Mouse (Mus musculus): ENCODE measurements around the gene Sec63.
A peak's percentile ranks its signal among the peaks of the same experiment; 100 is the strongest.

The Sec63 gene

DNA sequence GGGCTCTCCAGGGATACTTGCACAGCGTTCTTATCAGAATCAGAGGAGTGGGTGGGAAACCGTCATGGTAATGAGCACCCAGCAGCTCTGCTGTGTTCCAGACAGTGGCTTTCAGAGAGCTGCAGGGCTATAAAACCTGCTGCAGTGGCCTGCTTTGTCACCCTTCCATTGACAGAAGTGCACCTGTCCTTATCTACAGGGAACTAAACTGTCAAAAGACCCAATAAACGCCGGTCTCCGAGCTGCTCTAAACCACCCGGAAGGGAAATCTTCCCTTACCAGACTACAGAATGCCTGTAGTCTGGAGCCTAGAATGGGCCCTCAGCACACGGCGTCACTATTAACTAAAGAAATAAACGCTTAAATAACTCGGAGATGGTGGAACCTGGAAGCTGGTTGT lies 9.5 kb upstream of the Sec63 start:
- H3K9me3 ChIP-seq (ENCODE audit: low read length) = 0 out of 2 replicates have a peak, but pooled peaks cover 4% of the 10 kb centered on the region
- H3K36me3 ChIP-seq (ENCODE audit: insufficient read depth, low read length) = no peaks in the 10 kb centered on the region
- H3K4me3 ChIP-seq (replicated peaks; ENCODE audit: low read length) = no peak overlapping the region
- TF ChIP-seq POU5F1 (IDR thresholded peaks at IDR 0.05; ENCODE audit: borderline replicate concordance, low read length) = no peak
- no peak for TF ChIP-seq NANOG (IDR thresholded peaks at IDR 0.05; ENCODE audit: borderline replicate concordance, low read length)
- TF ChIP-seq CTCF (conservative IDR thresholded peaks at IDR 0.05; ENCODE audit: low read length) = no peak
- H3K4me1 ChIP-seq (replicated peaks; ENCODE audit: low read depth, low read length) = no peaks in the 10 kb centered on the region
- H3K27me3 ChIP-seq (ENCODE audit: insufficient read depth, low read length) = peaks cover 7% of the 10 kb centered on the region

DNA sequence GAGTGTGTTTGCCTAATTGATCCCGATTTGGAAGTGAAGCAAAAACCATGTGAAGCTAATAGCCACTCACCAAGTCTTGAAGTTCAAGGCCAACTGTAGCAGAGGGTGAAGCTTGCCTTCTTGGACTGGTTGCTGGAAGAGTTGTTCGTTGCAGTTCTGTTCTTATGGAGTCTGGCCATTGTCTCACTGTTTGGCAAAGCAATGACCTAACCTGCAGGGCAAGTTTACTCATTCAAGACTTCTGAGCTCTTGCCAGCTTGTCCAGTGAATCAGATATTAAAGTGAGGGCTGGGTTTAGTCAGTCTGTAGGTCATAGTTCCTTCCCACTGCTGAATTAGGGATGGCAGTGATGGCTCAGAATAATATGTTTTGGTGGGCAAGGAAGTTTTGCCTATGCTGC lies 7.0 kb upstream of the Sec63 start:
- H3K4me3 ChIP-seq (replicated peaks; ENCODE audit: low read length) = no peak overlapping the region
- no peaks in the 10 kb centered on the region for H3K4me1 ChIP-seq (replicated peaks; ENCODE audit: low read depth, low read length)
- no peaks in the 10 kb centered on the region for H3K9me3 ChIP-seq (ENCODE audit: low read length)
- H3K36me3 ChIP-seq (ENCODE audit: insufficient read depth, low read length) = no peaks in the 10 kb centered on the region
- TF ChIP-seq POU5F1 (IDR thresholded peaks at IDR 0.05; ENCODE audit: borderline replicate concordance, low read length) (no peak), NANOG (IDR thresholded peaks at IDR 0.05; ENCODE audit: borderline replicate concordance, low read length) (no peak), CTCF (conservative IDR thresholded peaks at IDR 0.05; ENCODE audit: low read length) (no peak)
- H3K27me3 ChIP-seq (ENCODE audit: insufficient read depth, low read length) = peaks cover 5% of the 10 kb centered on the region

DNA sequence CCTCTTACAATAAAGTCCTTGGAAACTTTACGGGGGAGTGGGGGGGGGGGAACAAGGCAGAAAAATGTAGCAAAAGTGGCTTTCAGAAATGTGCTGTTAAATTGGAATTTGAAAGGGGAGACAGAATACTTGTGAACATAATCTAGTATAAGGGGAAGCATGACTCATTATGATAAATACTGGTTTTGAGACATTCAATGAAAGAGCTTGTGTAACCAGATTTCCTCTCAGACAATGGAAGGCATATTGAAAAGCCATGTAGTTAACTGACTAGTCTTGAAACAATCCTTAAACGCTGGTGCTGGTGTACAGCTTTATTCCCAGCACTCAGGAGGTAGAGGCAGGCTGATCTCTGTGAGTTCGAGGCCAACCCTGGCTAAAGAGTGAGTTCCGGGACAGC lies 1.6 kb upstream of the Sec63 start:
- H3K4me3 ChIP-seq (replicated peaks; ENCODE audit: low read length) = no peak overlapping the region
- TF ChIP-seq POU5F1 (IDR thresholded peaks at IDR 0.05; ENCODE audit: borderline replicate concordance, low read length) = no peak
- TF ChIP-seq NANOG (IDR thresholded peaks at IDR 0.05; ENCODE audit: borderline replicate concordance, low read length) = no peak
- TF ChIP-seq CTCF (conservative IDR thresholded peaks at IDR 0.05; ENCODE audit: low read length) = no peak
- peaks cover 4% of the 10 kb centered on the region; the same call in 1 of the 2 replicates for H3K9me3 ChIP-seq (ENCODE audit: low read length)
- no peaks in the 10 kb centered on the region for H3K27me3 ChIP-seq (ENCODE audit: insufficient read depth, low read length)
- H3K36me3 ChIP-seq (ENCODE audit: insufficient read depth, low read length) = no peaks in the 10 kb centered on the region
- H3K4me1 ChIP-seq (replicated peaks; ENCODE audit: low read depth, low read length) = peaks cover 24% of the 10 kb centered on the region

DNA sequence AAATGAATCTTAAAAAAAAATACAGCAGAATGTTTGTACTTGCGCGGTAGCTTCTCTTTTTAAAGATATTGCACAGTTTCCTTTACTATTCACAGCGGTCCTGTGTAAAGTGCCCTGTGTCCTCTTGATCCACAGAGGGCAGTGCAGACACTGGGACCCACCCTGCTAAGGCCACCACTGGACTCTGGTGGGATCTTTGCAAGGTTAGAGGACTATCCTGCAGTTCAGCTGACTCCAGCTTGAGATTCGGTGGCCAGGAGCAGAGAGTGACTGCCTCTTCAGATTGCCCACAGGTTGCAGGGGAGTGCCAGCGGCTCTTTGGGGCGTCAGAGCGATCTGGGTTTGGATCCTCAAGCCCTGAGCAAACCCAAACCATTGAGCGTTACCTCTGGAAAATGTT lies 967 bp upstream of the Sec63 start:
- Histone ChIP-seq H3K4me3 (replicated peaks; ENCODE audit: low read length) (no peak overlapping the region), H3K4me1 (replicated peaks; ENCODE audit: low read depth, low read length) (peaks cover 30% of the 10 kb centered on the region), H3K27me3 (ENCODE audit: insufficient read depth, low read length) (no peaks in the 10 kb centered on the region), H3K9me3 (ENCODE audit: low read length) (peaks cover 4% of the 10 kb centered on the region; the same call in 1 of the 2 replicates), H3K36me3 (ENCODE audit: insufficient read depth, low read length) (no peaks in the 10 kb centered on the region)
- TF ChIP-seq NANOG (IDR thresholded peaks at IDR 0.05; ENCODE audit: borderline replicate concordance, low read length) = no peak
- no peak for TF ChIP-seq POU5F1 (IDR thresholded peaks at IDR 0.05; ENCODE audit: borderline replicate concordance, low read length)
- no peak for TF ChIP-seq CTCF (conservative IDR thresholded peaks at IDR 0.05; ENCODE audit: low read length)

DNA sequence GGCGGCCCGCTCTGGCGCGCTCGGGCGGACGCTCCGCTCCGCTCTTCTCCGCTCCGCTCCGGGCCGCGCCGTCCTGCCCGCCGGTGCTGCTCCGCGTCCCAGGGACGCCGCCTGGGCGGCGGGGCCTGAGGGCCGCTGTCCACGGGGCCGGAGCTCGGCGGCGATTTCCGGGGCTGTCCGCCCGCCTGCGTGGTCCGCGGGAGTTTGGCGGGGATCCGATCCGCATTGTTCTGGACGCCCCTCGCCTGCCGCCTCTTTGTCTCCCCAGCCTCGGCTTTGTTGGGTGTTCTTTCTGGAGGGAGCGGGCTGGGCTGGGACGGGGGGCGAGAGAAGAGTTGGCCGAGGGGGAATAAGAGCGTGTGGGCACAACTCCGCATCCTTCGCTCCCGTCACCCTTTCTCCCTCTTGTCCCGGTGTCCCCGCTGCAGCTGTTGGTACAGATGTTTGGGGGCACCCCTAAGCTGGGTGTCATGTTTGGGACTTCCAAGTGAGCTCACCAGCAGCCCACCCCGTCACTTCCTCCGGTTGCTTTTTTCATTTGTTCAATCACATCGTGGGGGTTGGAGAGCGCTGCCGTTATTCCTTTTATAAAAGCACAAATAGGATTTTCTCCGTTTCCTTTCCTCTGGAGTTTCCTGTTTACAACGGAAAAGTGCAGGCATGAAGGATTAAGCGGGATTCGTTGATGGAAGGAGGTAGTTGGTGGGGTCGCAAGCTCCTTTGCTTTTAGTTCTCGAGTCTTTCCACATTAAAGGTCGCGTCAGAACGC lies 789 bp downstream of the Sec63 start:
- Histone ChIP-seq H3K36me3 (ENCODE audit: insufficient read depth, low read length) (no peaks in the 10 kb centered on the region), H3K27me3 (ENCODE audit: insufficient read depth, low read length) (no peaks in the 10 kb centered on the region), H3K4me3 (replicated peaks; ENCODE audit: low read length) (peak overlapping the region; percentile 96), H3K9me3 (ENCODE audit: low read length) (peaks cover 4% of the 10 kb centered on the region; the same call in 1 of the 2 replicates), H3K4me1 (replicated peaks; ENCODE audit: low read depth, low read length) (peaks cover 32% of the 10 kb centered on the region)
- TF ChIP-seq POU5F1 (IDR thresholded peaks at IDR 0.05; ENCODE audit: borderline replicate concordance, low read length) = no peak
- TF ChIP-seq NANOG (IDR thresholded peaks at IDR 0.05; ENCODE audit: borderline replicate concordance, low read length) = no peak
- TF ChIP-seq CTCF (conservative IDR thresholded peaks at IDR 0.05; ENCODE audit: low read length) = no peak

DNA sequence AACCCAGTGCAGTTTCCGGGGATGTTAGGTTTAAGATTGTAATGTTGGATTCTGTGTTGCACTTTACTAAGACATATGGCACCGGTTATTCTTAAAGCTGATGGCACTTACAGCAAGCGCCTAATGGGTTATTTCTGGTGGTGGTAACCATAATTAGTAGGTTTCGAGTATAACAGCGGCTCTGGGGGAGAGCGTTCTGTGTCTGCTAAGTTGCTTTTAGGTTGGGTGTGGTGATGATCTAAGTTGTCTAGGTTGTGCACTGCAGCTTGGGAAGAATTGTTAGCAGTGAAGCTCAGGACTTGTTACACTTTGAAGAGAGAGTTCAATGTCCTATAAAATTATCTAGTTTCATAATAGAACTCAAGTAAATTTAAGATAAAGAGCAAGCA lies 1.4 kb downstream of the Sec63 start:
- TF ChIP-seq POU5F1 (IDR thresholded peaks at IDR 0.05; ENCODE audit: borderline replicate concordance, low read length) = no peak
- TF ChIP-seq NANOG (IDR thresholded peaks at IDR 0.05; ENCODE audit: borderline replicate concordance, low read length) = no peak
- no peak for TF ChIP-seq CTCF (conservative IDR thresholded peaks at IDR 0.05; ENCODE audit: low read length)
- no peaks in the 10 kb centered on the region for H3K27me3 ChIP-seq (ENCODE audit: insufficient read depth, low read length)
- peaks cover 4% of the 10 kb centered on the region; the same call in 1 of the 2 replicates for H3K9me3 ChIP-seq (ENCODE audit: low read length)
- no peaks in the 10 kb centered on the region for H3K36me3 ChIP-seq (ENCODE audit: insufficient read depth, low read length)
- H3K4me3 ChIP-seq (replicated peaks; ENCODE audit: low read length) = peak overlapping the region; percentile 96
- H3K4me1 ChIP-seq (replicated peaks; ENCODE audit: low read depth, low read length) = peaks cover 32% of the 10 kb centered on the region

DNA sequence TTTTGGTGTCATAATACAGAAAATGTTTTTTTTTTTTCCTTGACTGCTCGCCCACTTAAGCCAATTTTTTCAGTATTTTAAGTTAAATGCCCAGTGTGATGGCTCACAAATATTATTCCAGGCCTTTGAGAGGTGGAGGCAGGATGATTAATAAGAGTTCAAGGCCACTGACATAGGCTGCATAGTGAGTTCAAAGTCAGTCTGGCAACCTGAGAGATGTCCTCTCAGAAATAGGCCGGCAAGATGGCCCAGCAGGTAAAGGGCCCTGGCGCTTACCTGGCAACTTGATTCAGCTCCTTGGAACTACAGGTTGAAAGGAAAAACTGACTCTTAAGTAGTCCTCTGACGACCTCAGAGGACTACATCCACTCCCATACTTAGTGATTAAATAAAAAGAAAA lies 1.9 kb downstream of the Sec63 start:
- no peaks in the 10 kb centered on the region for H3K27me3 ChIP-seq (ENCODE audit: insufficient read depth, low read length)

DNA sequence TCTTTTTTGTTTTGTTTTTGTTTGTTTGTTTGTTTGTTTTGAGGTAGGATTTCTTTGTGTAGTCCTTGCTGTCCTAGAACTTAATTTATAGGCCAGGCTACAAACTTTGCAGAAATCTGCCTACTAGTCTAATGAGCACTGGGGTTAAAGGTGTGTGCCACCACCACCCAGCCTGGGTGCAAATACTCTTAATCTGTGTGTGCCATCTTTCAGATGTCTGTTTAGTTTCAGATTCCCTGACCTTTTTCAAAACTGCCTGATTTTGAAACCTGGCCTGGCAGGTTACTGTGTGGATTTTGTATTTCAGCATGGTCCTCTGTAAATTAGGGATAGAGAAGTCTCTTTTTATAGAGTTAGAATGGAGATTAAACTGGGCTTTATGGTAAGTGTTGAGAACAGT lies 4.0 kb downstream of the Sec63 start:
- H3K4me1 ChIP-seq (replicated peaks; ENCODE audit: low read depth, low read length) = peaks cover 32% of the 10 kb centered on the region
- no peak overlapping the region for H3K4me3 ChIP-seq (replicated peaks; ENCODE audit: low read length)
- H3K27me3 ChIP-seq (ENCODE audit: insufficient read depth, low read length) = no peaks in the 10 kb centered on the region
- no peak for TF ChIP-seq CTCF (conservative IDR thresholded peaks at IDR 0.05; ENCODE audit: low read length)
- no peaks in the 10 kb centered on the region for H3K36me3 ChIP-seq (ENCODE audit: insufficient read depth, low read length)
- peaks cover 2% of the 10 kb centered on the region; the same call in 1 of the 2 replicates for H3K9me3 ChIP-seq (ENCODE audit: low read length)

More for the DNA sequence above, 1.9 kb downstream of the Sec63 start:
- peaks cover 32% of the 10 kb centered on the region for H3K4me1 ChIP-seq (replicated peaks; ENCODE audit: low read depth, low read length)
- H3K4me3 ChIP-seq (replicated peaks; ENCODE audit: low read length) = no peak overlapping the region
- H3K36me3 ChIP-seq (ENCODE audit: insufficient read depth, low read length) = no peaks in the 10 kb centered on the region
- peaks cover 4% of the 10 kb centered on the region; the same call in 1 of the 2 replicates for H3K9me3 ChIP-seq (ENCODE audit: low read length)
- TF ChIP-seq CTCF (conservative IDR thresholded peaks at IDR 0.05; ENCODE audit: low read length) = no peak
- no peak for TF ChIP-seq NANOG (IDR thresholded peaks at IDR 0.05; ENCODE audit: borderline replicate concordance, low read length)
- no peak for TF ChIP-seq POU5F1 (IDR thresholded peaks at IDR 0.05; ENCODE audit: borderline replicate concordance, low read length)

DNA sequence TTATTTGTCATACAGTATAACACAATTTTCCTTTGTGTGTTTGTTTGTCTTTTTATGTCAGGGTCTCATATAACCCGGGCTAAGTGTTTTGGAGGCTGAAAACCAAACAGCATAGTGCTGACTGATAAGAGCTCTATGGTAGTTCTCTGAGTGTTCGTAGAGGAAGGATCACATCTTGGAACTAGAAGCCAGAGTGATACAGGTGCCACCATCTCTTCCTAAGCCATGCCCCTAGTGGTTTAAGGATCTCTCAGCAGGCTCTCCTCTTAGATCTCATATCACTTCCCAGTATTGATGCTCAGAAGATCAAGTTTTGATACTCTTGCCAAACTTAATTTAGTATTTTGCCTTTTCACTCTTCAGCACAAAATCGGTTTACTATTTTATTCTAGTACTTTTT lies 14.2 kb downstream of the Sec63 start:
- no peaks in the 10 kb centered on the region for H3K9me3 ChIP-seq (ENCODE audit: low read length)
- no peaks in the 10 kb centered on the region for H3K36me3 ChIP-seq (ENCODE audit: insufficient read depth, low read length)
- TF ChIP-seq CTCF (conservative IDR thresholded peaks at IDR 0.05; ENCODE audit: low read length) = no peak
- no peak for TF ChIP-seq POU5F1 (IDR thresholded peaks at IDR 0.05; ENCODE audit: borderline replicate concordance, low read length)
- no peak for TF ChIP-seq NANOG (IDR thresholded peaks at IDR 0.05; ENCODE audit: borderline replicate concordance, low read length)
- no peaks in the 10 kb centered on the region for H3K27me3 ChIP-seq (ENCODE audit: insufficient read depth, low read length)
- H3K4me3 ChIP-seq (replicated peaks; ENCODE audit: low read length) = no peak overlapping the region
- H3K4me1 ChIP-seq (replicated peaks; ENCODE audit: low read depth, low read length) = no peaks in the 10 kb centered on the region

Data from E14TG2a.4 (cell line).